Mouse (Mus musculus) limb, embryonic 14.5 days (tissue): Measurements from ENCODE around the gene Phldb1. TPM values are rescaled to one million over a fixed set of nuclear protein-coding genes. Genes with fewer than 3 reads are reported as not detected.
A peak's percentile ranks its signal among the peaks of the same experiment; 100 is the strongest.

ENCODE experiments used
- ATAC-seq: fragments of 200-750 bp; cut with Nextera tagmentation; 2 replicates; pipeline ENCODE4 v1.8.0; 2017; ENCODE audit warnings: low read depth, moderate number of reproducible peaks, moderate TSS enrichment; ENCODE audit not compliant: low FRiP score
- DNase-seq: peaks from one replicate; pipeline ENCODE4 v3.0.0-alpha.2; 2015; ENCODE audit warnings: low spot score
- H3K27ac ChIP-seq: fragments of 300-500 bp; sonication (generic); replicated peaks from 2 replicates; pipeline ENCODE4 v1.5.1; 2014; ENCODE audit warnings: low read depth, mild to moderate bottlenecking, low read length, moderate library complexity, mixed read lengths
- H3K27me3 ChIP-seq: fragments of 300-500 bp; sonication (generic); 2 replicates; pipeline ENCODE4 v1.6.1; 2014; ENCODE audit warnings: low read length, mixed read lengths; ENCODE audit not compliant: control insufficient read depth, insufficient read depth
- H3K36me3 ChIP-seq: fragments of 300-500 bp; sonication (generic); 2 replicates; pipeline ENCODE4 v1.6.1; 2014; ENCODE audit warnings: mild to moderate bottlenecking, low read length, moderate library complexity, mixed read lengths; ENCODE audit not compliant: control insufficient read depth, insufficient read depth
- H3K4me1 ChIP-seq: fragments of 300-500 bp; sonication (generic); 2 replicates; pipeline ENCODE4 v1.6.1; 2014; ENCODE audit warnings: antibody characterized with exemption, low read length, mixed read lengths; ENCODE audit not compliant: control insufficient read depth, insufficient read depth
- H3K4me2 ChIP-seq: fragments of 300-500 bp; sonication (generic); replicated peaks from 2 replicates; pipeline ENCODE4 v1.6.1; 2014; ENCODE audit warnings: low read depth, mild to moderate bottlenecking, low read length, moderate library complexity; ENCODE audit not compliant: severe bottlenecking
- H3K4me3 ChIP-seq: fragments of 300-500 bp; sonication (generic); replicated peaks from 2 replicates; pipeline ENCODE4 v1.5.1; 2014; ENCODE audit warnings: low read length
- H3K9ac ChIP-seq: fragments of 300-500 bp; sonication (generic); 2 replicates; pipeline ENCODE4 v1.6.1; 2014; ENCODE audit warnings: mild to moderate bottlenecking, low read depth, low read length, moderate library complexity; ENCODE audit not compliant: severe bottlenecking
- H3K9me3 ChIP-seq: fragments of 300-500 bp; sonication (generic); 2 replicates; pipeline ENCODE4 v1.6.1; 2016; ENCODE audit warnings: low read length; ENCODE audit not compliant: control insufficient read depth
- POLR2A ChIP-seq: fragments of 200-500 bp; IDR thresholded peaks from 2 replicates; pipeline ENCODE4 v1.8.0; 2012; ENCODE audit warnings: inconsistent platforms, mild to moderate bottlenecking, moderate library complexity, borderline replicate concordance; ENCODE audit not compliant: insufficient read depth, insufficient read length; ENCODE audit errors: extremely low read depth
- WGBS: fragments of 180-500 bp; shearing (Covaris S2); extraction: QIAGEN DNeasy Blood & Tissue Kit; methylation state at CpG from one replicate; pipeline ENCODE4 v1.1.7; 2014; 5-methylcytosine and 5-hydroxymethylcytosine counted together
- polyA plus RNA-seq, 2 experiments: library from polyadenylated mRNA; depleted of rRNA in 1 of 2; stranded (reverse) in 1 of 2; unstranded in 1 of 2; fragments of >200 nt; fragmentation: Nextera tagmentation in 1 of 2; extraction: Ambion mirVana in 1 of 2; gene quantifications; 2 replicates each; pipeline versions ENCODE4 v1.2.1 to v1.2.3; 2012 to 2014

Gene Phldb1
- polyA plus RNA-seq, 2 experiments = 36.5 to 85.6 TPM

DNA sequence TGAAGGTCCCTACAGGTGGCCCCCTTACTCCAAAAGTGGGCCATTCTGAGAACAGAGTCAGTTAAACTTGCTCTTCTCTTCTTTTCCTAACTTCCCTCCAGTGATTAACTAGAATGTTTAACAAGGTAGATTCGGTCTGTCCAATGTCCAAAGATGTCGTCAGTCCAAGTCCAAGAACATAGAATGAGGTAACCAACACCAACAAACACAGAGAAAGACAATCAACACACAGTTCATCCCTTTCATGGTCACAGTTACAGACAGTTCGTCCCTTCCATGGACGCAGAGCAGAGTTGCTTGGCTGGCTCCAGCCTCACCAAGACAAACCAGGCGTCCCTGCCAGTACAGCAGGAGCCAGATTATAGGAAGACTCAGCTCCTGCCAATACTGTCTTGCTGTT is 63.6 kb downstream of the Phldb1 start:
- no peaks in the 10 kb centered on the region for H3K36me3 ChIP-seq
- 91% methylated on average over 5 of the region's 5 CpGs for WGBS
- no peak overlapping the region for H3K27ac ChIP-seq
- H3K9me3 ChIP-seq = no peaks in the 10 kb centered on the region
- no peak for DNase-seq
- H3K9ac ChIP-seq = no peak overlapping the region
- H3K4me2 ChIP-seq = no peak overlapping the region
- no peak for ATAC-seq
- TF ChIP-seq POLR2A = no peak
- H3K4me3 ChIP-seq = no peak overlapping the region
- H3K4me1 ChIP-seq = no peaks in the 10 kb centered on the region
- H3K27me3 ChIP-seq = no peaks in the 10 kb centered on the region

DNA sequence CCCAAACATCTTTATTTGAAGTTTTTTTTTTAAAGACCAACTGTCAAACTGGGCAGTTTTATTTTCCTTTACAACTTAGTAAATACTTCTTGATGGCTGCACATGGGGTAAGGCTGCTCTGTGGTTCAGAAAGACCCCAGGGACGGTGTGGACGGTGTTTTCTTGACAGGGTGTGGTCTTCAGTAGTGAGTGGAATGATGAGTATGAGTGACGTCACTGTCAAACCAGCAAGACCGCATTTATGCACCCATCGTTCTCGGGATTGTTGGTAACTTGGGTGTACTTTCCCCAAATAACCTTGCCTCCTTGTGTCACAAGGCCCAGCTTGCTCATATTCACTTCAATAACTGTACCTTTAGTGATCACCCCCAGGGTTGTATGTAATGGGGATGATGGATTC is 71.3 kb downstream of the Phldb1 start:
- H3K9ac ChIP-seq = no peak overlapping the region
- H3K36me3 ChIP-seq = no peaks in the 10 kb centered on the region
- WGBS = 85% methylated on average over 6 of the region's 6 CpGs
- no peak overlapping the region for H3K4me3 ChIP-seq
- no peak overlapping the region for H3K27ac ChIP-seq
- no peaks in the 10 kb centered on the region for H3K27me3 ChIP-seq
- no peaks in the 10 kb centered on the region for H3K4me1 ChIP-seq
- no peaks in the 10 kb centered on the region for H3K9me3 ChIP-seq
- DNase-seq = no peak
- no peak for TF ChIP-seq POLR2A
- H3K4me2 ChIP-seq = no peak overlapping the region
- ATAC-seq = no peak

DNA sequence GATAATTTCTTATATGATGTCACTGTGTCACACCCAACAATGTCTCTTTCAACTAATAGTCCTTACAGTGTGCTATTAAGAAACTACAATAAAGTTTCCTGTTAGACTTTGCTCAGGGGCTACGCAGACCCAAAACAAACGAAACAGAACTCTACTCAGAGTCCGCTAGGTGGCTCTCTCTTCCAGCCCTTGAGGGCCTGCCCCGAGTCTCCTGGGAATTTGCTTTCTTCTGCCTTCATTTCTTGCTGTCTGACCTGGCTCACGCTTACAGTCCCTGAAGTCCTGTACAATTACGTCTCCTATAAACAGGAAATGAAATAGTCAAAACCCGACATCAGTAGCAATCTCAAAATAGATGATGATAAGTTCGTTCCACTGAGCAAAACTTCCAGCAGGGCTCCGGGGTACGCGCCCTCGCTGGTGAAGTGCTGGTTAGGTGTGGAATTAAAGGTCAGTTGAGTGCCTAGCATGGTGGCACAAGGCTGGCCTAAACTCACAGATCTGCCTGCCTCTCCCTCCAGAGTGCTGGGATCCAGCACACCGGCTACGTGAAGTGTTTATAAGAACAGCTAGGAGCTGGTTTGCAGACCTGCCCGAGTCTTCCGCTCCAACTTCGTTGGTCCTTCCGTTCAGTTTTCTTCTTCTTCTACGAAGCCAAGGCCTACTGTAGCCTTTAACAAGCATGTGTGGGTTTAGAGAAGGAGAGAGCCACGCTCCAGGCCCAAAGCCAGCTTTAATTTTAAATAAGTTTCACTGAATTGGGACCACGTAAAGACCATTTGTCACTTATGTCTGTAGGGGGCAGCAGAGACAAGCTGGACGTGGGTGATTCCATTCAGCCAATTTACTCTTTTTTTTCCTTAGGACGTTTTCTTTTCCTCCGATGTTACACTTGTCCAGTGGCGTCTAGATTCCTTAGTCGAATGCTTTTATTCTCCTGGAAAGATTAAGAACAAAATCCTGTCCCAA is 79.6 kb downstream of the Phldb1 start:
- H3K36me3 ChIP-seq = no peaks in the 10 kb centered on the region
- peak overlapping the region; percentile 32 for H3K4me2 ChIP-seq
- H3K9ac ChIP-seq = 0 out of 2 replicates have a peak overlapping the region, but pooled peaks have one; percentile 5
- no peak for TF ChIP-seq POLR2A
- no peaks in the 10 kb centered on the region for H3K4me1 ChIP-seq
- H3K9me3 ChIP-seq = no peaks in the 10 kb centered on the region
- peak; percentile 94 for DNase-seq
- WGBS = 26% methylated on average over 26 of the region's 26 CpGs
- peak; percentile 28; the same call in 1 of the 2 replicates for ATAC-seq
- no peak overlapping the region for H3K27ac ChIP-seq
- H3K4me3 ChIP-seq = no peak overlapping the region; the same call in 1 of the 2 replicates
- no peaks in the 10 kb centered on the region for H3K27me3 ChIP-seq

DNA sequence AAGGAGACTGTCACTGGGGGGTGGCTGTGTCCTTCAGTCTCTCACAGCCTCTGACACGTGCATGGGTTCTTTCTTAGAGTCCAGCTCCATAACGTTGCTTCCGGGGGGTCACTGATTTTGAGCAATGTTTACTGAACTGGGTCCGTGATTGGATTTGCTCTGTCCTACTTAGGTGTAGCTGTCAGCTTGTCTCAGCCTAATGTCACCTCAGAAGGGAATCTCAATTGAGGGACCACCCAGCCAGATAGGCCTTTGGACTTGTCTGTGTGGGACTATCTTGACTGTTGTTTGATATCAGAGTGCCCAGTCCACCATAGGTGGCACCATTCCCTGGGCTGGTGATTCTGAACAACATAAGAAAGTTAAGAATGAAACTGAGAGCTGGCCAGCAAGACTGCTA is 81.1 kb downstream of the Phldb1 start:
- Histone ChIP-seq H3K4me1 (no peaks in the 10 kb centered on the region), H3K36me3 (no peaks in the 10 kb centered on the region), H3K9me3 (no peaks in the 10 kb centered on the region), H3K27ac (no peak overlapping the region), H3K4me2 (no peak overlapping the region), H3K9ac (no peak overlapping the region), H3K27me3 (no peaks in the 10 kb centered on the region), H3K4me3 (no peak overlapping the region)
- DNase-seq (no peak), ATAC-seq (no peak)
- no peak for TF ChIP-seq POLR2A
- WGBS = 73% methylated on average over 4 of the region's 4 CpGs

DNA sequence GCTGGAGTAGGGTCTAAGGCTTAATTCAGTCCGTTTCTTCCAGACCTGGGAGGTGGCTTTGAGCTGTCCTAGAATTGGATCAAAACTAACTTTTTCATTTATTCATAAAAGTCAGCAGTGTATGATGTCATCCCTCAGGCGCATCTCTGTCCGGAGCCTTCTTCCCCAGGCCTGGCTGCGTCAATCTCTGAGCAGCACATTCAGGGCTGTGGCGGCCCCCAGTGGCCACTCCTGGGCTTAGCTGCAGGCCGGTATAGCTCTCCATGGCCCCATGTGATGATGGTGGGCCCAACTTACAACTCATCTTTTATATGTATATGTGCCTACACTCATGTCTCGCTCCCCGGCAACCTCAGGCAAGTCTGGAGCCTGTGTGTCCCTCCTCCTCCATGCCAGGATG is 83.0 kb downstream of the Phldb1 start:
- H3K36me3 ChIP-seq = no peaks in the 10 kb centered on the region
- no peaks in the 10 kb centered on the region for H3K4me1 ChIP-seq
- H3K27ac ChIP-seq = no peak overlapping the region
- H3K9ac ChIP-seq = no peak overlapping the region
- ATAC-seq = peak; percentile 83
- WGBS = 7% methylated on average over 8 of the region's 8 CpGs
- no peak overlapping the region for H3K4me2 ChIP-seq
- DNase-seq = peak; percentile 68
- H3K9me3 ChIP-seq = no peaks in the 10 kb centered on the region
- H3K27me3 ChIP-seq = no peaks in the 10 kb centered on the region
- no peak overlapping the region for H3K4me3 ChIP-seq
- no peak for TF ChIP-seq POLR2A
